Mouse (Mus musculus) ovary, adult 18-20 months (tissue): ENCODE results near the gene Mdk.

Experiments
- DNase-seq: peaks from one replicate; pipeline ENCODE4 v3.0.0; 2022; ENCODE audit warnings: low spot score, mixed read lengths

Gene Mdk

DNA sequence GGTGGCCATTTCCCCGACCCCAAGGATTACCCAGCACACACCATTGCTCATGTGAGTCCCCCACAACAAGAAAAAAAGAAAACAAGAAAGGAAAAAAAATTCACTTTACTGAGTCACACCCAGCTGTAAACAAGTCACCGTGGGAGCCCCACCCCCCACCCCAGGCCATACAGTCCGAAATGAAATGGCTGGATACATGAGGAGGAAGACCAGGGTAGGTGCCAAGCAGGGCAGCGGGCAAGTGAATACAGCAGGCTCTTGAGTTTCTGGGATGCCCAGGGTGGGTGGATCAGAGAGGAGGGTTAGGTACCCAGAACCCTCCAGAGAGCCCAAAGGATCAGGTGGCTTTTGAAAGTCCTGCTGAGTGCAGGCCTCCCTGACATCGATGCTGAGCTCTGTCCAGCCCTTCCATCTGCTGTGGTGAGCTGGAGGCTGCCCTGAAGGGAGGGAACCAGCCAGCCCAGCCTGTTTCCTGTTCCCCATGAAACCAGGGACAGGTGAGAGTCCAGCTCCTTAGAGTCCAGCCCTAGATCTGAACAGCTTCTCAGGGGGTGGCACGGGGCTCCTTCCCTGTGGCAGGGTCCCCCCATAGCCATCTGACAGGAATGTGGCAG lies 747 bp upstream of the Mdk start:
- no peak for DNase-seq

- DNase-seq: no peak
Observed at GRCm38 (mm10) chr2:91931328-91932159, 553 bp downstream of the Mdk start.

GRCm38 (mm10) chr2:91930761-91931291 lies 1.3 kb downstream of the Mdk start:
- DNase-seq: no peak

GRCm38 (mm10) chr2:91929936-91930335 lies 2.2 kb downstream of the Mdk start:
- no peak for DNase-seq

DNA sequence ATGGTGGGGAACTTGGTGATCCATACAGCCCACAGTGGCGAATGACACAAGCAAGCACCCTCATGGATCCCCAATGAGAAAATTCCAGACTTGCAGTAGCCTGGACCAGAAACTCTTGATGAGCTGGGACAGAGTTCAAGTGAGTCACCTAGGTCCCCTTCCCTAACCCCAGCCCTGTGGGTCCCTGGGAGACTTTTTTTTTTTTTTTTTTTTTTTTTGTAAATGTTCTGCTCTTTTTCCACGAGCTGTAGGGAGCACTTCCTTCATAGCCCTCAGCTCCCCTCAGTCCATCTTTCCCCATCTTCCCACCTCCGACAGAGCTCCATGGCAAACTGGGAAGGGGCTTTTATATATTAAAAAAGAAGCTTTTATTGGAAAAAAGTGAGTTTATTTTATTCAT lies 2.6 kb downstream of the Mdk start:
- no peak for DNase-seq

DNA sequence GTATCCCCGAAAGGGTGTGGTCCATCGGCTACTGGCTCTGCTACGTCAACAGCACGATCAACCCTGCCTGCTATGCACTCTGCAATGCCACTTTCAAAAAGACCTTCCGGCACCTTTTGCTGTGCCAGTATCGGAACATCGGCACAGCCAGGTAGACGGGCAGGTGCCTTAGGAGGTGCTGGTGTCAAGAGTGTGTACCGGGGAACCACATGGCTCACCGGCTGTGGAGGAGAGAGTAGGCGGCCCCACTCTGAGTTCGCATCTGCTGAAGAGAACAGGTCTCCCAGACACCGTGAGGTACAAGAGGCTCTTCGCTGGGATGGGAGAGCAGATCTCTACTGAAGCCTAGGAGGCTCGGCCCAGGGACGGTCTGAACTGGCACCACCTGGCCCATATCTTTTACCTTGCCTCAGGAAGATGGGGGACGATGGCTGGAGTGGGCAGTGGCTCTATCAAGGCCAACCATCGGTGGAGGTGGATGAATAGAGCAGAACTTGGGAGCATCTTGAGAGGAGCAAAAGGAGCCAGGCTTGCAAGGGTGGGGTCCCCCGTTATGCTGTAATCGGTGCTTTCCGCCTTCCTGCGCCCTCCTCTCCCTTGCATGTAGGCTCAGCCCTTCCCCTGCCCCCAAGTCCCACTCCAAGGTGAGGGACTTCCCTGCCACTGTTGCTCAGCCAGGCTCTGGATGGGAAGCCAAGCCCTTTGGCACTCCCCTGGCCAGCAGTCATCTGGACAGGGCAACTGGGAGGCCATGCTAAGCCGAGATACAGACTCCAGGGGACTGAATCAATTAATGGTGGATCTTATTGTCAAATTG lies 3.4 kb downstream of the Mdk start:
- DNase-seq: no peak

DNA sequence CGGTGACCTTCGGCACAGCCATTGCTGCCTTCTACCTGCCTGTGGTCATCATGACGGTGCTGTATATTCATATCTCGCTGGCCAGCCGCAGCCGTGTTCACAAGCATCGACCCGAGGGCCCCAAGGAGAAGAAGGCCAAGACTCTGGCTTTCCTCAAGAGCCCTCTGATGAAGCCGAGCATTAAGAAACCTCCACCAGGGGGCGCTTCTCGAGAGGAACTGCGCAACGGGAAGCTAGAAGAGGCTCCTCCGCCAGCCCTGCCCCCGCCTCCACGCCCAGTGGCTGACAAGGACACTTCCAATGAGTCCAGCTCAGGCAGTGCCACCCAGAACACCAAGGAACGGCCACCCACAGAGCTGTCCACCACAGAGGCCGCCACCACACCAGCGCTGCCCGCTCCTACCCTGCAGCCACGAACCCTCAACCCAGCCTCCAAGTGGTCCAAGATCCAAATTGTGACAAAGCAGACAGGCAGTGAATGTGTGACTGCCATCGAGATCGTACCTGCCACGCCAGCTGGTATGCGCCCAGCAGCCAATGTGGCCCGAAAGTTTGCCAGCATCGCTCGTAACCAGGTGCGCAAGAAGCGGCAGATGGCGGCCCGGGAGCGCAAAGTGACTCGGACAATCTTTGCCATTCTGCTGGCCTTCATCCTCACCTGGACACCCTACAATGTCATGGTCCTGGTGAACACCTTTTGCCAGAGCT lies 4.1 kb downstream of the Mdk start:
- DNase-seq: no peak

- no peak for DNase-seq
Observed at GRCm38 (mm10) chr2:91926949-91927348, 5.1 kb downstream of the Mdk start, which contains the start of gene Chrm4. TSS of gene Chrm4 (plus strand) at chr2:91927249.

- DNase-seq: no peak
Observed at GRCm38 (mm10) chr2:91925442-91925841, 6.7 kb downstream of the Mdk start.

- DNase-seq: no peak
Observed at GRCm38 (mm10) chr2:91924726-91925125, 7.4 kb downstream of the Mdk start.

- DNase-seq: no peak
Observed at GRCm38 (mm10) chr2:91923415-91924337, 8.4 kb downstream of the Mdk start.

GRCm38 (mm10) chr2:91922586-91923414 lies 9.3 kb downstream of the Mdk start:
- no peak for DNase-seq

- DNase-seq: no peak
Observed at GRCm38 (mm10) chr2:91921790-91922570, 10.1 kb downstream of the Mdk start.

DNA sequence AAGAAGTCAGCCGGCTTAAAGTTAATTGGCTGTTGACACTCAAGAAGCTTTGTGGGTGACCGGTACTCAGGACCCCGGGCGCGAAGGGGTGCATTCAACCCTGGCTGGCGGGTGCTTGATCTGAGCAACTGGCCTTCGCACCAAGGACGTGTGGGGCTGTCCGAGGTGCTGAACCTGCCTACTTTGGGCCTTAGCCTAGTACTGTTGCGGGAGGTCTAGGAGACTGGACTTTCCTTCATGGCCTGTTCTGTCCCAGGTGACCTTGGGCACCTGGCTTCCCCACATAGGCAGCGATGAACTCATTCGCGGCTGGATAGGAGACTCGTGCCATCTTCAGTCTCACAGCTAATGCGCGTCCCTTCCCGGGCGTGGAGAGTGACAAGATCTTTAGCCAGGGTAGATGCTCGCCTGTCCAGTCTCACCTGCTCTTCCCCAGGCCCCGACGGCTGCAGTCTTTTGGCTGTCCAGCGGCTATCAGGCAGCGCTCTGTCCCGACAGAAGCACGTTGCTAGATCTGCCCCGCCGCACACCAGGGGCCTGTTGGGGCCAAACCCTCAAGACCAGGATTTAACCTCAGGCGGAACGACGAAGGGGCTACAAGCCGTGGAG lies 10.8 kb downstream of the Mdk start:
- peak; percentile 61 for DNase-seq

- no peak for DNase-seq
Observed at GRCm38 (mm10) chr2:91920130-91920529, 12.0 kb downstream of the Mdk start.

- DNase-seq: no peak
Observed at GRCm38 (mm10) chr2:91917096-91917495, 15.0 kb downstream of the Mdk start.

GRCm38 (mm10) chr2:91916346-91916977 lies 15.6 kb downstream of the Mdk start:
- DNase-seq: no peak
